Comparison of ENCODE assay signal across 29 mouse cellular contexts in the genomic region with DNA sequence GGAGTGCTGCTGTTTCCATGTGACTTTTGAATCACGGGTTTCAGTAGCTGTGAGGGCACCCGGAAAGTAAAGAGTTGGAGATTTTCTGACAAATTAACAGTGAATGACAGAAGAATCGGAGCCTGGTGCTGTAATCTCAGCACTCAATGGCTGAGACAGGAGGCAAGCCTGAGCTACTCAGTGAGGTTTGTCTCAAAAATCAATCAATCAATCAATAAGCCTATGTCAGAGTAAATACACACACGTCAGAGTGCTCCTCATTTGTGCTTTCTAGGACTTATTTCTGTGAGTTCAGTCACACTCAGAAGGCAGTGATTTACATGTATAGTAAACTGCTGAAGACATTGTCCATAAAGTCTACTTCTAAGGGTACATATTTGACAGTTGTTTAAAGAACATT. TPM values are rescaled to one million over a fixed set of nuclear protein-coding genes. Genes with fewer than 3 reads are reported as not detected.
"Had no signal": no experiment of that assay in that cellular context is flagged by ENCODE, and none has a peak within 500 bp of the region (broad histone marks: within the 10 kb centered on the region; RNA-seq: fewer than 3 reads in every experiment).

No protein-coding gene starts in this region.

- H3K27ac ChIP-seq: embryonic facial prominence, embryonic 10.5 days; embryonic facial prominence, embryonic 12.5 days; embryonic facial prominence, embryonic 13.5 days; embryonic facial prominence, embryonic 15.5 days; forebrain, embryonic 10.5 days; forebrain, embryonic 12.5 days; forebrain, embryonic 13.5 days; forebrain, embryonic 15.5 days; gastrocnemius, adult 2 months; heart, adult 2 months had no signal

- H3K4me1 ChIP-seq: embryonic facial prominence, embryonic 12.5 days; embryonic facial prominence, embryonic 13.5 days; embryonic facial prominence, embryonic 15.5 days; forebrain, embryonic 10.5 days; forebrain, embryonic 12.5 days; forebrain, embryonic 13.5 days; forebrain, embryonic 15.5 days had no signal

- H3K9ac ChIP-seq: embryonic facial prominence, embryonic 12.5 days; embryonic facial prominence, embryonic 13.5 days; embryonic facial prominence, embryonic 15.5 days; forebrain, embryonic 12.5 days; forebrain, embryonic 13.5 days; forebrain, embryonic 15.5 days; forebrain, postnatal 0 days had no signal

- H3K9me3 ChIP-seq: embryonic facial prominence, embryonic 10.5 days; embryonic facial prominence, embryonic 12.5 days; embryonic facial prominence, embryonic 13.5 days; embryonic facial prominence, embryonic 15.5 days; forebrain, embryonic 10.5 days; forebrain, embryonic 12.5 days; forebrain, embryonic 13.5 days; forebrain, embryonic 15.5 days had no signal

- DNase-seq: cerebellum, adult 2 months; cerebellum, adult 8-10 months; cerebellum, adult 9-10 months; cerebellum, adult 9-11 months; cerebellum, postnatal 10 days; cerebellum, postnatal 14 days; cerebellum, postnatal 25 days; cerebellum, postnatal 36 days; embryo, embryonic 11 days; forebrain, postnatal 0 days; gastrocnemius, adult 2 months; gastrocnemius, postnatal 10 days; gastrocnemius, postnatal 14 days; gastrocnemius, postnatal 25 days; gastrocnemius, postnatal 36 days; heart, adult 2 months had no signal

- H3K4me2 ChIP-seq: embryonic facial prominence, embryonic 12.5 days; embryonic facial prominence, embryonic 13.5 days; embryonic facial prominence, embryonic 15.5 days; forebrain, embryonic 12.5 days; forebrain, embryonic 13.5 days; forebrain, embryonic 15.5 days had no signal

- ATAC-seq: forebrain, embryonic 13.5 days; forebrain, embryonic 14.5 days; forebrain, embryonic 15.5 days; forebrain, embryonic 16.5 days; forebrain, postnatal 0 days had no signal

- H3K27me3 ChIP-seq: embryonic facial prominence, embryonic 12.5 days; embryonic facial prominence, embryonic 13.5 days; embryonic facial prominence, embryonic 15.5 days; forebrain, embryonic 12.5 days; forebrain, embryonic 13.5 days; forebrain, embryonic 15.5 days had no signal

- H3K4me3 ChIP-seq: embryonic facial prominence, embryonic 10.5 days; embryonic facial prominence, embryonic 12.5 days; embryonic facial prominence, embryonic 13.5 days; embryonic facial prominence, embryonic 15.5 days; erythroblast, embryonic 14.5 days; forebrain, embryonic 10.5 days; forebrain, embryonic 12.5 days; forebrain, embryonic 13.5 days; forebrain, embryonic 15.5 days; gastrocnemius, adult 2 months; heart, adult 2 months had no signal

RNA-seq across cellular contexts. Expression of a gene that starts 30.6 kb away (rescaled TPM):
- total RNA-seq: common myeloid progenitor, adult 5-6 weeks; granulocyte monocyte progenitor cell, adult 5-6 weeks had no signal
- polyA plus RNA-seq: erythroblast, embryonic 14.5 days had no signal
